Mouse (Mus musculus) inflammation-experienced regulatory T-cells, adult 6 months (primary cell): ENCODE measurements around the gene Gmpr2. TPM values are rescaled to one million over a fixed set of nuclear protein-coding genes. Genes with fewer than 3 reads are reported as not detected.
A peak's percentile ranks its signal among the peaks of the same experiment; 100 is the strongest.

ENCODE experiments used
- ATAC-seq: one replicate; pipeline ENCODE4 v1.8.0; 2017
- polyA plus RNA-seq, 3 experiments: library from polyadenylated mRNA; unstranded; fragments of 100-300 nt; shearing (Covaris generic); gene quantifications; one replicate each; pipeline ENCODE4 v1.2.1; 2017

The Gmpr2 gene
- polyA plus RNA-seq, result 10 to 100 TPM; 25.8 to 33.9 (median 29.9) TPM

GRCm38 (mm10) chr14:55671833-55672740, at the start of gene Gmpr2, which contains the start of gene Nedd8:
Gene Gmpr2 (plus strand): TSS chr14:55671941.
Gene Nedd8 (minus strand): TSS chr14:55672124.
- peak; percentile 98 for ATAC-seq

DNA sequence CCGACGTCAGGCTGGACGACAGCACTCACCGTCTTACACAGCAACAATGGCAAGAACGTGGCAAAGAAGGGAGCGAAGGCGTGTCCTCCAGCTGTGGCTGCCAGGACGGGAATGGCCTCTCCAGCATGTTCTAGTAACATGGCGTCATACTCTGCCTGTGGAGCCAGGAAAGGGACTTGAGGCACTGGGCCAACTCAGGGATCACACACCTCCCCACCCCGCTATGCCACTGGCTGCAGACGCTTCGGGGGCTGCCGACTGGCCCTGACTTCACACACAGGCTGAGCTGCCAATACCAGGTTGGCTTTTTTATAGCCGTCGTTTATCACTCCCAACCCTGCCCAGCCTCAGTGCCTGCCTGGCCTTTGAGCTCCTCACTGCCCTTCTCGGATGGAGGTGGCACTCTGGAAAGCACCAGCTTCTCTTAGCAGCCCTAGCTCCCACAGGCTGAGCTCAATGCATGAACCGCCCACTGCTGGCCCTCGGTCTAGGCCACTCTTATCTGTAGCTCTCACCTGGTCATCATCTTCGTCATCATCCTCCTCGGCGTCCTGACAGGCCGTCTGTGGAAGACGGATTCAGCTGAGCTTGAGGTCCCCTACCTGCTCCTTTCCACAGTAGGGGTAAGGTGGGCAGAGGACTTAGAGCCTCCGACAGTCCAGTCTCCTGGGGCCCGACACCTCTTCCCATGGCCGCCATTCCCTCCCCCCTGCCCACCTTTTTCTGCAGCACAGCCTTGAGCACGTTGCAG, 43.5 kb upstream of the Gmpr2 start:
- no peak for ATAC-seq

GRCm38 (mm10) chr14:55629312-55629711, 42.4 kb upstream of the Gmpr2 start:
- ATAC-seq, result peak; percentile 65

GRCm38 (mm10) chr14:55634874-55635522, 36.7 kb upstream of the Gmpr2 start:
- no peak for ATAC-seq

DNA sequence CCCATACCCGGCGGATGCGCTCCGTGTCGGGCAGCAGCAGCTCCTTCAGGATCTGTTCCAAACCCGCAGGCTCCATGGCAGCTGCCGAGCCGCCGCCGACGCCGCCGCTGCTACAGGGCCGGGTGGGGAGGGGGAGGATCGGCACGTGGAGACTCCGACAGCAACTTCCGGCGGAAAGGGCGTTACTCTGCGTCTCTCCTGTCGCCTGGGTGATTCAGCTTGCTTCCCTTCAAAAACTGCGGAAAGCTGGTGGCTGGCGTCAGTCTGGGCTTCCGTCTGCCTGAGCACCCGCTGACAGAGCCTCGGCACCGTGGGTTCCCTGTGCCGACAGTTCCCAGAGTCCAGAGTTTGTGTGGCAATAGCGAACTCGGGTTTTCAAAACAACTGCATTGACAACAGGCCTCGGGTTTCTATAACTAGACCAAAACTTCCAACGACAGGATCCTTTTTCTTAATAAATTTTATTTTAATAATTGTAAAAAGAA, 36.2 kb upstream of the Gmpr2 start, which contains the start of gene Ipo4:
Ipo4 (minus strand) TSS at position 435 of the 485 bp plus-strand sequence.
- ATAC-seq, result peak; percentile 99

GRCm38 (mm10) chr14:55637795-55638194, 33.9 kb upstream of the Gmpr2 start, which contains the start of gene Gm49378:
Gene Gm49378 (minus strand): TSS chr14:55637895.
- no peak for ATAC-seq

- ATAC-seq, result no peak
Measured at GRCm38 (mm10) chr14:55640816-55641215, 30.9 kb upstream of the Gmpr2 start.

DNA sequence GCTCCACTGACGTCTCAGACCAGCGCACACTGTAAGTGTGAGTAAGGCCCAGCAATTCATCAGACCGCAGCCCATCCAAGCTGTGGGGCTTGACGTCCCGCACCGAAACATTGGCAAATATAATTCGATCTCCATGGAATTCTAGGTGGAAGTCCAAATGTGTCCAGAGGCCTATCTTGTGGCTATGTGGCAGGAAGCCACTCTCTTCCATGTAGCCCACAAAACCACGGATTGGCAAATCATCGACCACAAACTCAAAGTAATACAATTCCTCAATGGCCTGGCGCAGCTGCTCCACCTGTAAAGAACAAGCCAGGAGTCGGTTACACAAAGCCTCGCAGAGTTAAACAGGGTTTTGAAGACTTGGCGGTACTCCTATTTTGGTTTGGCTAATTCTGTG, 30.4 kb upstream of the Gmpr2 start:
- ATAC-seq, result no peak

DNA sequence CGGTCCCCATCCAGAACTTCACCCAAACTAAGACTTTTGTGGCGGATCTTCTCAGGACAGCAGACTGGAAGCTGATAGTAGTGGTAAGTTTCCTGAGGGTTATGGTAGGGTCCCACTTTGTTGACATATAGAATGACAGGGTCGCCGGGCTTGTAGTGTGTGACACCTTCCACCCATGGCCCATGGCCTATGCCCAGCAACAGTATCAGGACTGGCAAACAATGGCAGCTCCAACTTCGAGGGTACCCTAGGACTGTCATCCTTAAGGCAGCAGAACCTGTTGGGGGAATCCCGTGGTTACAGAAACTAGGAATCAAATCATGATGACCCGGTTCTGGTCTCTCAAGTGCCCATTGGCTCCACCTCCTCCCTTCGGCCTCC, 29.1 kb upstream of the Gmpr2 start:
- no peak for ATAC-seq

DNA sequence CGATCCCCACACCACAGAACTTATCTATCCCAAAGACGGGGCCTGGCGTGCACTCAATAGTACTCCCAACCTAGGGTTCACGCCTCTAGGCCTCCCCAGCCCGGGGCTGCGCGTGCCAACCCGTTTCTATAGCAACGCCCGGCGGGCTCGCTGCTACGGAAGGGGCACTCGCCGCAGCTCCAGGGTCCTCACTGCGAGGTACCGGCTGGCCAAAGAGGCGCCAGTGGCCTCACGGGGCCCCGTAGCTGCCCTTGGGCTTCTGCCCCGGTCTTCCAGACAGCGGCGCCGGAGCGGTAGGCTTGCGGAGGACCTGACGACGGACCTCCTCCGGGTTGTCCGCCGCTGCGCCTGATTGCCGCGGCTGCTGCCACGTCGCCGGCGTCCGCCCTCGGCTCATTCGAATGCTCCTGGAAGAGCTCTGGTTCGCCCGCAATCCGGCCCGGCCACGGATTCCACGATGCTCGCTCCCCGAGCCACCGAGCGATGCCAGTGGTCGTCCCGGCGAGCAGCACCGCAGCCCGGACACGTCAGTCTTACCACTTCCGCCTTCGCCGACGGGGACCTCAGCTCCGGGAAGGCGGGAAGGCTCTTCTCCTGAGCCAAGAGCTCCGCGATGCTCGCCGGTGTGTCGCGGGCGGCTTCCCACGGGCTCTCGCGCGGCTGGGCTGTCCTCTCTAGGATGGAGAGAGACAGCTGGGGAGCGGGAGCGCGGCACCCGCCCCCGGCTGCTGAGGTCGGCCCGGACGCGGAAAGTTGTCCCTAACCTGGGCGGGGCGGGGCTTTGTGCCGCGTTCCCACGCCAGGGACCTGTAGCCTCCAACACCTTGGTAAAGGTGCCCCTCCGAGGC, 28.5 kb upstream of the Gmpr2 start, which contains the start of gene Tm9sf1:
Tm9sf1 (minus strand) TSS at position 747 of the 848 bp plus-strand sequence.
- ATAC-seq, result peak; percentile 73

DNA sequence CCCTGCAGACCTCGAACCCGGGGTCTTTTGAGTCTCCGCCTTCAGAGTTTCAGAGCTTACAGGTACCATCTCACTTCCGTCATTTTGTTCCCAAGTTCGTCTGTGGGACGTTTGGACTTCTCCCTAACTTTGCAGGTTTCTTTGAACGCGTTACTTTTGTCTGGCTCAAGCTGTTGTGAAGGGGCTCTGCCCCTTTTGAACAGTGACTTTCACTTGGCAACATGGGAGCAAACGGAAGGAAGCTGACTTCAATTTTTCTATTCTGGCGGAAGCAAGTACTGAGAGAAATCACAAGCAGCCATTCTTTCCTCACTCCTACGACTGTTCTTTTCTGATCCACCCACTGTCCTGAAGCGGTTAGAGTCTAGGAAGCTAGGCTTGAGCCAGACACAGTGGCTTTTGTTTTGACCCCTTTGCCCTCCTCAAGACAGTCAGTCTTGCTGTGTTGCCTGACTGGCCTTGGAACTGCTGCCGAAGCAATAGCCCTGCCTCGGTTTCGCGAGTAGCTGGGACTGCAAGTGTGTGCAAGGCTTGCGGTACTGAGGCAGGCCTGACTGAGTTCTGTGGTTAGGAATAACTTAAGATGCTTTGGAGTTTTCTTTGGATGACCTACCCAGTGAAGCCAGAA, 27.4 kb upstream of the Gmpr2 start:
- ATAC-seq, result peak; percentile 38

DNA sequence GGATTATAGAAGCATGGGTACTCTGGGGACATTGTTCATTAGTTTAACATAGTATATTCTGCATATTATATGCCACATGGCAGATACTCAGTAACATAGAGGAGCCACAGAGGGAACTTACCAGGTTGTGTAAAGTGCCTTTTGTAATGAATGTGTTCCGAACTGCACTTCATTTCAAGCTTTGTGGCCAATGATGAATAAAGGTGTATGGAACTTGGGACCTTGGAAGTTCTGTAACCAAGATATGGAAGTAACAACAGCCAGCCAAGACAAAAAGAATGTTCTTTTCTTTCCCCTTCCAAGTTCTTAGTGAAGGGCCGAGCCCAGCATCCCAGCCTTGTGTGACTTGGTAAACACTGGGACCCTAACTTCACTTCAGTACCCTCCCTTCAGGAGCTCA, 21.9 kb upstream of the Gmpr2 start, which contains the start of gene Tssk4:
Tssk4 (plus strand) TSS at position 301 of the 400 bp plus-strand sequence.
- no peak for ATAC-seq

DNA sequence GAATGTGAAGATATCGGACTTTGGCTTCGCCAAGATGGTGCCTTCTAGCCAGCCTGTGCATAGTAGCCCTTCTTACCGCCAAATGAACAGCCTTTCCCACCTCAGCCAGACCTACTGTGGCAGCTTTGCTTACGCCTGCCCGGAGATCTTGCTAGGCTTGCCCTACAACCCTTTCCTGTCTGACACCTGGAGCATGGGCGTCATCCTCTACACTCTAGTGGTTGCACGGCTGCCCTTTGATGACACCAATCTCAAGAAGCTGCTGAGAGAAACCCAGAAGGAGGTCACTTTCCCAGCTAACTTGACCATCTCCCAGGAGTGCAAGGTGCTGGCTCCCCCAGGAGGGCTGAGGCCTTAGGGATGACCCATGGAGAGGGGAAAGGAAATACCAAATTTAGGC, 20.2 kb upstream of the Gmpr2 start:
- no peak for ATAC-seq

GRCm38 (mm10) chr14:55656935-55657334, 14.8 kb upstream of the Gmpr2 start:
- no peak for ATAC-seq

GRCm38 (mm10) chr14:55658011-55658410, 13.7 kb upstream of the Gmpr2 start:
- ATAC-seq, result no peak

GRCm38 (mm10) chr14:55659960-55660573, 11.7 kb upstream of the Gmpr2 start, which contains the start of gene Mdp1:
Gene Mdp1 (minus strand): TSS chr14:55660508.
- peak; percentile 96 for ATAC-seq

GRCm38 (mm10) chr14:55660636-55661035, 11.1 kb upstream of the Gmpr2 start:
- ATAC-seq, result no peak

DNA sequence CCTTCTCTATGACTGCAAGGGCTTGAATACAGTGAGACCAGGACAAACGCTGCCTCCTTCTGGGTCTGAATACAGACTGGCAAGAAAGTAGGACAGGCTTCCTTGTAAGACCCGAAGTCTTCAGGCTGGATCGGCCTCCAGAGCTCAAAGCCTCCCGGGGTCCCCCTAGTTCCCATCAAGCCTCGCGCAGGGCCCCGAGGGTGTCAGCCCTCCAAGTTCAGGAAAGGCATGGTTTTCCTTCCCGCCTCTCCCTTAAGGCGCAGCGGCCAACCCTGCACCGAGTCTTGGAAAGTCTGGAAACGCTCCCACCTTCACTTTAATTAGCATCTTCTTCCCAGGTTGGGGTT, 282 bp upstream of the Gmpr2 start:
- ATAC-seq, result peak; percentile 3

GRCm38 (mm10) chr14:55672741-55673060, 960 bp downstream of the Gmpr2 start:
- no peak for ATAC-seq

- no peak for ATAC-seq
Measured at GRCm38 (mm10) chr14:55677615-55678014, 5.9 kb downstream of the Gmpr2 start.
